Mouse (Mus musculus) heart, adult 2 months (tissue): Measurements from ENCODE around the gene Klf12.

Source experiments
- CTCF ChIP-seq: fragments of 200-600 bp; IDR thresholded peaks from 2 replicates; pipeline ENCODE4 v1.8.1; 2022; ENCODE audit warnings: antibody characterized with exemption, mild to moderate bottlenecking, moderate library complexity
- EP300 ChIP-seq: fragments of 200-500 bp; IDR thresholded peaks from 2 replicates; pipeline ENCODE4 v1.6.1; 2011; ENCODE audit warnings: low read depth, low read length, control low read depth; ENCODE audit not compliant: insufficient read depth
- POLR2A ChIP-seq: fragments of 200-500 bp; IDR thresholded peaks from 2 replicates; pipeline ENCODE4 v1.6.1; 2011; ENCODE audit warnings: mild to moderate bottlenecking, low read depth, low read length, control low read depth; ENCODE audit not compliant: insufficient read depth

GRCm38 (mm10) chr14:100224151-100224550 lies 60.3 kb downstream of the Klf12 start:
- TF ChIP-seq CTCF (no peak), POLR2A (no peak), EP300 (no peak)
